Mouse (Mus musculus) forebrain, embryonic 16.5 days (tissue): Measurements from ENCODE around the gene Camk2g. TPM values are rescaled to one million over a fixed set of nuclear protein-coding genes. Genes with fewer than 3 reads are reported as not detected.

Experiments used
- ATAC-seq: fragments of 200-750 bp; cut with Nextera tagmentation; 2 replicates; pipeline ENCODE4 v1.8.0; 2017; ENCODE audit warnings: mild to moderate bottlenecking, moderate library complexity
- H3K27ac ChIP-seq: fragments of 300-500 bp; sonication (generic); 2 replicates; pipeline ENCODE4 v1.5.1; 2014; ENCODE audit warnings: low read length, control low read depth
- H3K27me3 ChIP-seq: fragments of 300-500 bp; sonication (generic); replicated peaks from 2 replicates; pipeline ENCODE4 v1.6.1; 2014; ENCODE audit warnings: low read length; ENCODE audit not compliant: control insufficient read depth, insufficient read depth
- H3K36me3 ChIP-seq: fragments of 300-500 bp; sonication (generic); 2 replicates; pipeline ENCODE4 v1.6.1; 2014; ENCODE audit not compliant: control insufficient read depth, insufficient read depth
- H3K4me1 ChIP-seq: fragments of 300-500 bp; sonication (generic); replicated peaks from 2 replicates; pipeline ENCODE4 v1.6.1; 2014; ENCODE audit warnings: low read length; ENCODE audit not compliant: control insufficient read depth, insufficient read depth
- H3K4me2 ChIP-seq: fragments of 300-500 bp; sonication (generic); 2 replicates; pipeline ENCODE4 v1.6.1; 2014; ENCODE audit warnings: mild to moderate bottlenecking, low read length, control low read depth
- H3K4me3 ChIP-seq: fragments of 300-500 bp; sonication (generic); replicated peaks from 2 replicates; pipeline ENCODE4 v1.5.1; 2014; ENCODE audit warnings: mild to moderate bottlenecking, low read length, control low read depth
- H3K9ac ChIP-seq: fragments of 300-500 bp; sonication (generic); replicated peaks from 2 replicates; pipeline ENCODE4 v1.6.1; 2014; ENCODE audit warnings: low read depth, low read length, control low read depth
- H3K9me3 ChIP-seq: fragments of 300-500 bp; sonication (generic); 2 replicates; pipeline ENCODE4 v1.6.1; 2016; ENCODE audit warnings: low read length; ENCODE audit not compliant: control insufficient read depth
- WGBS: fragments of 180-500 bp; shearing (Covaris S2); extraction: QIAGEN DNeasy Blood & Tissue Kit; methylation state at CpG from one replicate; pipeline ENCODE4 v1.1.7; 2014; 5-methylcytosine and 5-hydroxymethylcytosine counted together
- polyA plus RNA-seq: library from polyadenylated mRNA; unstranded; fragments of >200 nt; fragmentation: Nextera tagmentation; extraction: Ambion mirVana; gene quantifications from 2 replicates; pipeline ENCODE4 v1.2.1, GENCODE M21; 2015

Gene Camk2g
- polyA plus RNA-seq, 1 experiment from 2014 or later = 123 TPM

DNA sequence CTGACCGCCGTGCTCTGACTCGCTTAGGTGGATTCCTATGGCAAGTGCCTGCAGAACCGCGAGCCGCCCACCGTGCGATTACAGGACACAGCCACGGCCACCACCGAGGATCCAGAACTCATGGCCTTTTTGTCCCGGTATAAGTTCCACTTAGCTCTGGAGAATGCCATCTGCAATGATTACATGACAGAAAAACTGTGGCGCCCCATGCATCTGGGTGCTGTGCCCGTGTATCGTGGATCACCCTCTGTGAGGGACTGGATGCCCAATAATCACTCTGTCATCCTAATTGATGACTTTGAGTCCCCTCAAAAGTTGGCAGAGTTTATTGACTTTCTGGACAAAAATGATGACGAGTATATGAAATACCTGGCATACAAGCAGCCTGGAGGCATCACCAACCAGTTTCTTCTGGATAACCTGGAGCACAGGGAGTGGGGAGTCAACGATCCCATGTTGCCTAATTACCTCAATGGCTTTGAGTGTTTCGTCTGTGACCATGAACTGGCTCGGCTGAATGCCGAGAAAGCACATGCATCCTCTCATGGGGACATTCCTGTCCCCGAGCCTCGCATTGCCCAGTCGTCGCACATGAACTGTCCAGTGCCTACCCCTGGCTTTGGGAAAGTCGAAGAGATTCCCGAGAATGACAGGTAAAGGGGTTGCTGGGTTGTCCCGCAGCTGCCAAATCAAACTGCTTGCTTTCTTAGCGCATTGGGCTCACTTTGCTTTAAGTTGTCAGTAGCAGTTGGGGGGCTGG lies 97.9 kb downstream of the Camk2g start:
- Histone ChIP-seq H3K4me2 (peak overlapping the region; percentile 81), H3K9ac (peak overlapping the region; percentile 95), H3K36me3 (peaks cover 20% of the 10 kb centered on the region), H3K27me3 (no peaks in the 10 kb centered on the region), H3K4me3 (peak overlapping the region; percentile 97), H3K4me1 (peaks cover 52% of the 10 kb centered on the region), H3K27ac (peak overlapping the region; percentile 98), H3K9me3 (no peaks in the 10 kb centered on the region)
- 0 out of 2 replicates have a peak, but pooled peaks have one; percentile 0 for ATAC-seq
- WGBS = 14% methylated on average over 27 of the region's 27 CpGs

DNA sequence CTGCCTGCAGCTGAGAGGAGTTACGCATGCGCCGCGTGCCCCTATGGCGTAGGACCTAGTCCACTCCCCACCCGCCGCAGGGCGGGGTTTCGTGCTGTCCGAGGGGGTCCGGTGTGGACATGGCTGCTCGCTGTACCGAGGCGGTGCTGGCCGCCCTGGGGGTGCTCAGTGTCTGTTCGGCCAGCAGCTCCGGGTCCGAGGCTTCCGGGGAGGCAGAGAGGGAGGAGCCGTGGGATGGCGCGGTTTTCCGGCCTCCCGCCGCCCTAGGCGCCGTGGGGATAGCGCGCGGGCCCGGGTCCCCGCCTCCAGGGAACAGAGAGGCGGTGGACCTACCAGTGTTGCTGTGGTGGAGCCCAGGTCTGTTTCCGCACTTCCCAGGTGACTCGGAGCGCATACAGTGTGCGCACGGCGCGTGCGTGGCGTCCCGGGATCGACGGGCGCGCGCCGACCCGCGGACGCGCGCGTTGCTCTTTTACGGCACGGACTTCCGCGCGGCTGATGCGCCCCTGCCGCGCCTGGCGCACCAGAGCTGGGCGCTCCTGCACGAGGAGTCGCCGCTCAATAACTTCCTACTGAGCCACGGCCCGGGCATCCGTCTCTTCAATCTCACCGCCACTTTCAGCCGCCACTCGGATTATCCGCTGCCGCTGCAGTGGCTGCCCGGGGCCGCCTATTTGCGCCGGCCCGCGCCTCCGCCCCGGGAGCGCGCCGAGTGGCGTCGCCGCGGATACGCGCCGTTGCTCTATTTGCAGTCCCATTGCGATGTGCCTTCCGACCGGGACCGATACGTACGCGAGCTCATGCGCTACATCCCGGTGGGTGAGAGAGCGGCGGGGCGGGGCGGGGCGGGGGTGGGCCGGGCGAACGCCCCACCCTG lies 98.8 kb downstream of the Camk2g start, which contains the start of gene Fut11:
TSS of gene Fut11 (plus strand) at position 85 of the 877 bp plus-strand sequence.
- peak; percentile 91 for ATAC-seq
- Histone ChIP-seq H3K4me1 (peaks cover 48% of the 10 kb centered on the region), H3K9ac (peak within 1 kb of the TSS; percentile 95), H3K27ac (peak within 1 kb of the TSS; percentile 98), H3K9me3 (no peaks in the 10 kb centered on the region), H3K4me2 (peak within 1 kb of the TSS; percentile 81), H3K4me3 (peak within 1 kb of the TSS; percentile 97), H3K36me3 (peaks cover 20% of the 10 kb centered on the region), H3K27me3 (no peaks in the 10 kb centered on the region)
- WGBS = under 1% methylated on average over 106 of the region's 111 CpGs

DNA sequence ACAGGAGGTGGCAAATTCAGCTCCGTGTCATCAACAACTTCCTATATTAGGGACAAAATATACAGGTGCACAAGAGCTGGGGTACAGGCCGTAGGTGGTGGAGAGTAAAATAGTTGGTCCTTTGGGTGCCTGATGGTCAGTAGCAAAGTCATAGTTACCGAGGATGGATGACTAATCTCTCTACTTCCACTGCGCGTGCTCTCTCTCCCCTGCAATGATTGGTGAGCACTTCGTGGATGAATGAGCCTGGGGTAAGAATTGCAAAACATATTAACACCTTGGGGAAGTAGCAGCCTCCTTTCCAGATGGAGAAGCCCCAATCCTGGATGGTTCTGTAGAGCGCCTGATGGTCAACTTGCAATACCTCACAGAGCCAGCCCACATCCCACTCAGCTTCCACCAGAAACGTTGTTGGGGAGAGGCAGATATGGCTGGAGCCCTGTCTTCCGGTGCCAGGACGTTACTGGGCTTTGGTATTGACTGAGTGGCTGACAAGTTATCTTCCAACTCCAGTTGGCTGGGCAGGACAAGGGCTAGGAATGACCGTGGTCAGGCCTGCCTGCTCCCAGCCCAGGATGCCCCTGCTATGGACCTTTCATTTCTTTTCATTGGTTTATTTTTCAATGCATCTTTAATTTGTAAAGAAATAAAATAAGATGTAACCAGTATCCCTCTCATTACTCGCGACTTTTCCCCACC lies 99.6 kb downstream of the Camk2g start:
- peaks cover 41% of the 10 kb centered on the region for H3K4me1 ChIP-seq
- ATAC-seq = no peak; the same call in 1 of the 2 replicates
- H3K4me3 ChIP-seq = peak overlapping the region; percentile 97
- peaks cover 25% of the 10 kb centered on the region for H3K36me3 ChIP-seq
- peak overlapping the region; percentile 81 for H3K4me2 ChIP-seq
- peak overlapping the region; percentile 98 for H3K27ac ChIP-seq
- peak overlapping the region; percentile 95 for H3K9ac ChIP-seq
- no peaks in the 10 kb centered on the region for H3K9me3 ChIP-seq
- H3K27me3 ChIP-seq = no peaks in the 10 kb centered on the region
- WGBS = 51% methylated on average over 13 of the region's 13 CpGs

DNA sequence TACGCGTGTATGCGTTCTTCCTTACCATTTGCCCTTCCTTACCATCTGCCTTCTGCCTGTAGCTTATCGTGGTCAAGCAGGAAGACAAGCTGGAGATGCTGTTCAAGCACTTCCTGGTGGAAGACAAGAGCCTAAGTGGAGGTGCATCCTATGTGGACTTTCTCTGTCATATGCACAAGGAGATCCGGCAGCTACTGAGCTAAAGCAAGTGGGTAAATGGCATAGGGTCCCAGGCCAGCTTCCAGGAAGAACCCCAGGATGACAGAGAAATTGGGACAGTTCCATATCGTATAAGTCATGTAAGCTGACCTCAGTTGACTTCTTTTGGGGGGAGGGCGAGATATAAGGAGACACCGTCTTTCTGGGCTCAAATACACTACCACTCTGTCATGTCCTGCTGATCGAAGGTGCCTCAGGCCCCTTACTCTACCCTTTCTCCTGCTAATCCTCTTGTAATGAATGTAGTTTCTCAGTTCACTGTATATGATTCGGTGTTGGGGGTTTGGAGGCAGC lies 100.2 kb downstream of the Camk2g start:
- H3K9me3 ChIP-seq = no peaks in the 10 kb centered on the region
- H3K36me3 ChIP-seq = peaks cover 30% of the 10 kb centered on the region
- no peak overlapping the region for H3K4me2 ChIP-seq
- H3K4me1 ChIP-seq = peaks cover 36% of the 10 kb centered on the region
- no peak overlapping the region for H3K4me3 ChIP-seq
- WGBS = 94% methylated on average over 10 of the region's 10 CpGs
- H3K27ac ChIP-seq = no peak overlapping the region
- H3K27me3 ChIP-seq = no peaks in the 10 kb centered on the region
- no peak for ATAC-seq
- H3K9ac ChIP-seq = no peak overlapping the region

DNA sequence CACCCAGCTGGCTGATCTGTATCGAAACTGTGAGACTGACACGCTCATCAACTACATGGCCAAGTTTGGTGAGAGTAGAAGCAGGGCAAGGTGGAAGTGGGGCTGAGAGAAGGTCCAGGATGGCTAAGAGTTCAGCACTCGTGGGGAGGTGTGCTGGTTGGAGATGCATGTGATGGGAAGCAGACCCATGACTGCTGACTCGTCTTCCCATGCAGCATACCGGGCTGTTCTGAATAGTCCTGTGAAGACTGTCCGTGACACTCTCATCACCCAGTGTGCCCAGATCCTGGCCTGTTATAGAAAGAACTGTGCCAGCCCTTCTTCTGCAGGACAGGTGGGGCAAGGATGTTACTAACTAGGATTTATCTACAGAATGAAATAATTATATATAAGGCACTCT lies 102.1 kb downstream of the Camk2g start:
- peaks cover 40% of the 10 kb centered on the region for H3K36me3 ChIP-seq
- H3K4me1 ChIP-seq = peaks cover 17% of the 10 kb centered on the region
- H3K9ac ChIP-seq = no peak overlapping the region
- H3K4me3 ChIP-seq = no peak overlapping the region
- no peak for ATAC-seq
- WGBS = 94% methylated on average over 6 of the region's 6 CpGs
- H3K27ac ChIP-seq = no peak overlapping the region
- H3K4me2 ChIP-seq = no peak overlapping the region
- H3K27me3 ChIP-seq = no peaks in the 10 kb centered on the region
- no peaks in the 10 kb centered on the region for H3K9me3 ChIP-seq

DNA sequence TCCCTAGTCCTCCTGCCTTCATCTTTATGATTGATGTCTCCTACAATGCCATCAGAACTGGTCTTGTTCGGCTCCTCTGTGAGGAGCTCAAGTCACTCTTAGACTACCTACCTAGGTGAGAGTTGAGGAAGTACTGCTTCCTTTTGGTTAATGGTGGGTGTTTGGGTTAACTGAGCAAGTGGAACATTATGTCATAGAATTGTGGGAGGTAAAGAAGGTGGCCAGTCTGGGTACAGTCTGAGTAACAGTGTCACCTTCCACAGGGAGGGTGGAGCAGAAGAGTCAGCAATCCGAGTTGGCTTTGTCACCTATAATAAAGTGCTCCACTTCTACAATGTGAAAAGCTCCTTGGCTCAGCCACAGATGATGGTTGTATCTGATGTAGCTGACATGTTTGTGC lies 104.9 kb downstream of the Camk2g start:
- Histone ChIP-seq H3K27me3 (no peaks in the 10 kb centered on the region), H3K27ac (no peak overlapping the region), H3K4me2 (no peak overlapping the region), H3K4me3 (no peak overlapping the region), H3K36me3 (peaks cover 50% of the 10 kb centered on the region), H3K9me3 (no peaks in the 10 kb centered on the region), H3K4me1 (no peaks in the 10 kb centered on the region; the same call in 1 of the 2 replicates), H3K9ac (no peak overlapping the region)
- ATAC-seq = no peak
- 87% methylated on average over 2 of the region's 2 CpGs for WGBS

DNA sequence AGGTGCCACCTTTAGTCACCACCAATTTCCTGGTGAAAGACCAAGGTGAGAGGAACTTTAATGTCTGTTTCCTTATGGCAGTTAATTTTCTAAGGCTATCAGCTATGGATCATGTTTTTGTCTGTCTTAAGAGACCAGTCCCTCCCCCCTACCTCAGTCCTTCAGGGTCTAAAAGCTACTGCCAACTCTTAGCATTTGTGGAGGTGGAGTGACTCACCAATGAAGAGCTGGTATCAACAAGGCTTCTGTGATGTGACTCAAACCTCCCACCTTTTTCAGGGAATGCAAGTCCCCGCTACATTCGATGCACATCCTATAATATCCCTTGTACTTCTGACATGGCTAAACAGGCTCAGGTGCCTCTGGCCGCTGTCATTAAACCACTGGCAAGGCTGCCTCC lies 107.3 kb downstream of the Camk2g start:
- 95% methylated on average over 3 of the region's 3 CpGs for WGBS
- no peaks in the 10 kb centered on the region for H3K9me3 ChIP-seq

More for the DNA sequence above, 107.3 kb downstream of the Camk2g start:
- no peak overlapping the region for H3K4me2 ChIP-seq
- H3K27ac ChIP-seq = no peak overlapping the region
- H3K27me3 ChIP-seq = no peaks in the 10 kb centered on the region
- no peak overlapping the region for H3K4me3 ChIP-seq
- peaks cover 55% of the 10 kb centered on the region for H3K36me3 ChIP-seq
- no peaks in the 10 kb centered on the region for H3K4me1 ChIP-seq
- no peak overlapping the region for H3K9ac ChIP-seq
- ATAC-seq = no peak
